Mouse (Mus musculus) cerebellum, adult 2 months (tissue): ENCODE data around the gene Sh3bp2. TPM values are rescaled to one million over a fixed set of nuclear protein-coding genes. Genes with fewer than 3 reads are reported as not detected.
A peak's percentile ranks its signal among the peaks of the same experiment; 100 is the strongest.
"Not testable (repeated sequence)": the region's sequence is repeated elsewhere in the genome, so short reads cannot be mapped to it uniquely, and the experiment has no call there.

Experiments used
- DNase-seq, 2 experiments: peaks; one replicate each; pipeline ENCODE4 v3.0.0; 2021
- H3K27ac ChIP-seq: fragments of 200-500 bp; 2 replicates; pipeline ENCODE4 v1.5.1; 2012; ENCODE audit warnings: low read length, control low read depth, inconsistent platforms; ENCODE audit not compliant: insufficient read depth
- H3K27me3 ChIP-seq: fragments of 200-500 bp; 2 replicates; pipeline ENCODE4 v1.6.1; 2012; ENCODE audit warnings: inconsistent platforms, mild to moderate bottlenecking, low read length, moderate library complexity; ENCODE audit not compliant: control insufficient read depth, insufficient read depth
- H3K4me1 ChIP-seq: fragments of 200-500 bp; 2 replicates; pipeline ENCODE4 v1.6.1; 2011; ENCODE audit warnings: low read length; ENCODE audit not compliant: control insufficient read depth, insufficient read depth
- H3K4me3 ChIP-seq: fragments of 200-500 bp; replicated peaks from 2 replicates; pipeline ENCODE3; 2011; ENCODE audit warnings: mild to moderate bottlenecking, low read depth, low read length, control low read depth; ENCODE audit not compliant: insufficient read depth
- CTCF ChIP-seq: fragments of 200-500 bp; IDR thresholded peaks from 2 replicates; pipeline ENCODE4 v1.5.1; 2011; ENCODE audit warnings: low read depth, mild to moderate bottlenecking, control low read depth, low read length, moderate library complexity, borderline replicate concordance; ENCODE audit not compliant: insufficient read depth
- POLR2A ChIP-seq: fragments of 200-500 bp; IDR thresholded peaks from 2 replicates; pipeline ENCODE4 v1.6.1; 2011; ENCODE audit warnings: low read length, control low read depth, borderline replicate concordance; ENCODE audit not compliant: insufficient read depth
- WGBS: fragments of 180-500 bp; shearing (Covaris S2); methylation state at CpG from one replicate; pipeline ENCODE4 v1.1.7; 2018; 5-methylcytosine and 5-hydroxymethylcytosine counted together
- polyA plus RNA-seq: library from polyadenylated mRNA; depleted of rRNA; stranded (reverse); fragments of >200 nt; gene quantifications from 2 replicates; pipeline ENCODE4 v1.2.3, GENCODE M21; 2012

Gene Sh3bp2
- polyA plus RNA-seq, 1 experiment, result 3.2 TPM

- H3K4me3 ChIP-seq, result no peak overlapping the region
- H3K4me1 ChIP-seq, result no peaks in the 10 kb centered on the region
- DNase-seq, result no peak
- H3K27ac ChIP-seq, result no peak overlapping the region
- TF ChIP-seq CTCF (no peak), POLR2A (no peak)
- WGBS, result 97% methylated on average over 1 of the region's 1 CpGs
- H3K27me3 ChIP-seq, result no peaks in the 10 kb centered on the region
Observed at GRCm38 (mm10) chr5:34563854-34564253, 38.2 kb downstream of the Sh3bp2 start.

- H3K27ac ChIP-seq, result no peak overlapping the region
- H3K4me3 ChIP-seq, result no peak overlapping the region
- H3K4me1 ChIP-seq, result no peaks in the 10 kb centered on the region
- 90% methylated on average over 4 of the region's 4 CpGs for WGBS
- H3K27me3 ChIP-seq, result no peaks in the 10 kb centered on the region
- TF ChIP-seq CTCF (no peak), POLR2A (no peak)
- no peak for DNase-seq
Observed at GRCm38 (mm10) chr5:34564291-34564690, 38.7 kb downstream of the Sh3bp2 start.

GRCm38 (mm10) chr5:34565545-34566283, 40.1 kb downstream of the Sh3bp2 start:
- Histone ChIP-seq H3K27ac (no peak overlapping the region), H3K27me3 (no peaks in the 10 kb centered on the region), H3K4me3 (no peak overlapping the region), H3K4me1 (no peaks in the 10 kb centered on the region)
- WGBS, result 53% methylated on average over 7 of the region's 7 CpGs
- DNase-seq, result no peak
- no peak for TF ChIP-seq CTCF
- TF ChIP-seq POLR2A, result no peak

GRCm38 (mm10) chr5:34571551-34571950, 45.9 kb downstream of the Sh3bp2 start:
- H3K4me3 ChIP-seq, result no peak overlapping the region
- no peaks in the 10 kb centered on the region for H3K27me3 ChIP-seq
- H3K4me1 ChIP-seq, result peaks cover 3% of the 10 kb centered on the region
- no peak for DNase-seq
- no peak overlapping the region for H3K27ac ChIP-seq
- TF ChIP-seq CTCF, result no peak
- no peak for TF ChIP-seq POLR2A
- 88% methylated on average over 3 of the region's 3 CpGs for WGBS

GRCm38 (mm10) chr5:34572568-34572967, 46.9 kb downstream of the Sh3bp2 start:
- not testable (repeated sequence) for H3K4me3 ChIP-seq, DNase-seq, H3K27me3 ChIP-seq, H3K4me1 ChIP-seq
- 49% methylated on average over 4 of the region's 4 CpGs for WGBS
- H3K27ac ChIP-seq, result peak overlapping the region; percentile 56; the same call in 1 of the 2 replicates

GRCm38 (mm10) chr5:34573268-34574221, 47.9 kb downstream of the Sh3bp2 start, which contains the start of gene Add1:
Add1 (plus strand) TSS chr5:34573664.
- Histone ChIP-seq H3K4me1 (peaks cover 8% of the 10 kb centered on the region), H3K27me3 (no peaks in the 10 kb centered on the region), H3K27ac (peak within 1 kb of the TSS; percentile 73), H3K4me3 (peak within 1 kb of the TSS; percentile 65)
- TF ChIP-seq CTCF (no peak), POLR2A (peak; percentile 98)
- DNase-seq, result peak; percentile 97 to 99
- WGBS, result under 1% methylated on average over 72 of the region's 84 CpGs

- Histone ChIP-seq H3K27me3 (no peaks in the 10 kb centered on the region), H3K4me1 (peaks cover 8% of the 10 kb centered on the region), H3K4me3 (peak overlapping the region; percentile 65), H3K27ac (no peak overlapping the region; the same call in 1 of the 2 replicates)
- 18% methylated on average over 10 of the region's 10 CpGs for WGBS
- DNase-seq, result no peak
- no peak for TF ChIP-seq POLR2A
- TF ChIP-seq CTCF, result no peak
Observed at GRCm38 (mm10) chr5:34574721-34575120, 49.1 kb downstream of the Sh3bp2 start.

GRCm38 (mm10) chr5:34576286-34576685, 50.6 kb downstream of the Sh3bp2 start:
- Histone ChIP-seq H3K4me3 (no peak overlapping the region), H3K27me3 (no peaks in the 10 kb centered on the region), H3K27ac (no peak overlapping the region), H3K4me1 (peaks cover 8% of the 10 kb centered on the region)
- TF ChIP-seq CTCF (no peak), POLR2A (no peak)
- WGBS, result 97% methylated on average over 1 of the region's 1 CpGs
- no peak for DNase-seq
